Comparison of ENCODE assay signal across 9 mouse cellular contexts in the genomic region with DNA sequence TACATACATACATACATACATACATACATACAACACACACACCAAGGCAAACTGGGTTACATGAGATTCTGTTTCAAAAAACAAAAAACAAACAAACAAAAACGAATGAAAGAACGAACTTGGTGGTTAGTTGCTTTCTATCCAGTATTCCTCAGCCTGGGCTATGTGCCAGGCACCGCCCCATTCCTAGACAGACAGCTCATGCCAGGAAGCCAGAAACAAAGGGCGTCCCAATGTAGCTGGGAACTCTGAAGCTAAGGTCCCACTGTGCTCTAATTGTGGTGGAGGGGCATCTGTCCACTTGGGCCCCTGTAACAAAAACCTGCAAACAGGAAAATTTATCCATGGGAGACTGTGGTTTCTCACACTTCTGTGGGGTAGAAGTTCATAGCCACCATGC. TPM values are rescaled to one million over a fixed set of nuclear protein-coding genes. Genes with fewer than 3 reads are reported as not detected.
DNase-seq lines count a peak whose midpoint lies in the region; ATAC-seq and TF ChIP-seq lines count a peak whose summit lies in the region.
"Had no signal": no experiment of that assay in that cellular context is flagged by ENCODE, and none has a peak within 500 bp of the region (broad histone marks: within the 10 kb centered on the region; RNA-seq: fewer than 3 reads in every experiment).

No protein-coding gene starts in this region.

- TF ChIP-seq CTCF in liver, adult 2 months (IDR thresholded peaks at IDR 0.05; ENCODE audit: low read depth, low read length), result no peak
- TF ChIP-seq CTCF in lung, embryonic 14.5 days (IDR thresholded peaks at IDR 0.05; ENCODE audit: low read depth), result no peak
- TF ChIP-seq CTCF in cerebellum, adult 2 months (IDR thresholded peaks at IDR 0.05; ENCODE audit: borderline replicate concordance, insufficient read depth, low read depth, low read length), result no peak

- 19% methylated on average over 4 of the region's 4 CpGs for WGBS in liver, adult 2 months
- WGBS in liver, embryonic 11.5 days, result 57% methylated on average over 4 of the region's 4 CpGs
- WGBS in heart, embryonic 12.5 days, result 41% methylated on average over 4 of the region's 4 CpGs
- 38% methylated on average over 4 of the region's 4 CpGs for WGBS in lung, embryonic 14.5 days
- 14% methylated on average over 4 of the region's 4 CpGs for WGBS in cerebellum, adult 2 months

- ATAC-seq in liver, embryonic 11.5 days (replicated peaks; ENCODE audit: low FRiP score), result no peak
- 0 out of 2 replicates have a peak, but pooled peaks have one; percentile 66 for ATAC-seq in heart, embryonic 12.5 days (ENCODE audit: insufficient number of reproducible peaks, low FRiP score)
- no peak for ATAC-seq in lung, embryonic 14.5 days (ENCODE audit: insufficient read depth)

- DNase-seq in liver, adult 2 months (ENCODE audit: extremely low read depth, low read depth, low spot score), result peak; percentile 34
- DNase-seq in liver, embryonic 11.5 days (ENCODE audit: low spot score), result no peak
- DNase-seq in adrenal gland, postnatal 25 days, result peak; percentile 81
- DNase-seq in lung, embryonic 14.5 days, result peak; percentile 85
- no peak for DNase-seq in cerebellum, adult 2 months
- no peak for DNase-seq in cerebellum, adult 9-11 months

- H3K36me3 ChIP-seq in liver, adult 2 months (ENCODE audit: control insufficient read depth, insufficient read depth, low read length), result no peaks in the 10 kb centered on the region
- no peaks in the 10 kb centered on the region for H3K36me3 ChIP-seq in liver, embryonic 11.5 days (ENCODE audit: control insufficient read depth, insufficient read depth, low read length)
- no peaks in the 10 kb centered on the region for H3K36me3 ChIP-seq in heart, embryonic 12.5 days
- no peaks in the 10 kb centered on the region for H3K36me3 ChIP-seq in lung, embryonic 14.5 days (ENCODE audit: insufficient read depth)
- H3K36me3 ChIP-seq: limb, embryonic 12.5 days had no signal

- H3K4me1 ChIP-seq in liver, adult 2 months (ENCODE audit: control insufficient read depth, insufficient read depth, low read length), result no peaks in the 10 kb centered on the region
- H3K4me1 ChIP-seq in liver, embryonic 11.5 days (replicated peaks; ENCODE audit: control insufficient read depth, insufficient read depth, low read length), result no peaks in the 10 kb centered on the region
- H3K4me1 ChIP-seq in heart, embryonic 12.5 days (replicated peaks), result no peaks in the 10 kb centered on the region
- H3K4me1 ChIP-seq in lung, embryonic 14.5 days (ENCODE audit: insufficient read depth), result no peaks in the 10 kb centered on the region
- no peaks in the 10 kb centered on the region for H3K4me1 ChIP-seq in cerebellum, adult 2 months (ENCODE audit: control insufficient read depth, insufficient read depth, low read length)
- H3K4me1 ChIP-seq: limb, embryonic 12.5 days had no signal

- H3K79me2 ChIP-seq in liver, adult 2 months (ENCODE audit: control insufficient read depth, insufficient read depth, low read length), result no peaks in the 10 kb centered on the region

- H3K9me3 ChIP-seq in liver, embryonic 11.5 days (ENCODE audit: control insufficient read depth, low read length), result no peaks in the 10 kb centered on the region
- 0 out of 2 replicates have a peak, but pooled peaks cover 3% of the 10 kb centered on the region for H3K9me3 ChIP-seq in heart, embryonic 12.5 days (replicated peaks)
- no peaks in the 10 kb centered on the region for H3K9me3 ChIP-seq in lung, embryonic 14.5 days (ENCODE audit: low read depth, low read length)
- H3K9me3 ChIP-seq: limb, embryonic 12.5 days had no signal

- no peak overlapping the region for H3K4me3 ChIP-seq in liver, adult 2 months (ENCODE audit: insufficient read depth, low read depth, low read length)
- H3K4me3 ChIP-seq in liver, embryonic 11.5 days (ENCODE audit: low read depth, low read length), result no peak overlapping the region
- H3K4me3 ChIP-seq in heart, embryonic 12.5 days, result no peak overlapping the region
- H3K4me3 ChIP-seq in lung, embryonic 14.5 days (ENCODE audit: low read depth, low read length), result no peak overlapping the region
- H3K4me3 ChIP-seq in cerebellum, adult 2 months (replicated peaks; ENCODE audit: insufficient read depth, low read depth, low read length), result no peak overlapping the region
- H3K4me3 ChIP-seq: limb, embryonic 12.5 days had no signal

- no peak for TF ChIP-seq POLR2A in liver, adult 2 months (IDR thresholded peaks at IDR 0.05; ENCODE audit: extremely low read depth, insufficient read depth, low read length)
- TF ChIP-seq POLR2A in cerebellum, adult 2 months (IDR thresholded peaks at IDR 0.05; ENCODE audit: borderline replicate concordance, insufficient read depth, low read length), result no peak

- H3K9ac ChIP-seq in liver, adult 2 months (ENCODE audit: low read depth, low read length), result no peak overlapping the region
- no peak overlapping the region for H3K9ac ChIP-seq in liver, embryonic 11.5 days (ENCODE audit: low read depth, low read length)
- H3K9ac ChIP-seq in heart, embryonic 12.5 days, result no peak overlapping the region
- no peak overlapping the region for H3K9ac ChIP-seq in lung, embryonic 14.5 days
- H3K9ac ChIP-seq: limb, embryonic 12.5 days had no signal

- H3K4me2 ChIP-seq in liver, embryonic 11.5 days, result no peak overlapping the region
- no peak overlapping the region for H3K4me2 ChIP-seq in heart, embryonic 12.5 days
- H3K4me2 ChIP-seq in lung, embryonic 14.5 days, result no peak overlapping the region
- H3K4me2 ChIP-seq: limb, embryonic 12.5 days had no signal

- no peak overlapping the region for H3K27ac ChIP-seq in liver, adult 2 months (replicated peaks; ENCODE audit: insufficient read depth, low read depth, low read length)
- no peak overlapping the region for H3K27ac ChIP-seq in liver, embryonic 11.5 days (ENCODE audit: low read depth, low read length)
- no peak overlapping the region for H3K27ac ChIP-seq in heart, embryonic 12.5 days (ENCODE audit: poor library complexity, severe bottlenecking)
- no peak overlapping the region for H3K27ac ChIP-seq in lung, embryonic 14.5 days (ENCODE audit: low read depth)
- no peak overlapping the region for H3K27ac ChIP-seq in cerebellum, adult 2 months (ENCODE audit: insufficient read depth, low read length)
- H3K27ac ChIP-seq: limb, embryonic 12.5 days had no signal

- no peaks in the 10 kb centered on the region for H3K27me3 ChIP-seq in liver, adult 2 months (ENCODE audit: control insufficient read depth, insufficient read depth, low read length)
- H3K27me3 ChIP-seq in liver, embryonic 11.5 days (replicated peaks; ENCODE audit: control insufficient read depth, insufficient read depth, low read length), result no peaks in the 10 kb centered on the region
- peaks cover 24% of the 10 kb centered on the region; the same call in 1 of the 2 replicates for H3K27me3 ChIP-seq in heart, embryonic 12.5 days (replicated peaks)
- H3K27me3 ChIP-seq in lung, embryonic 14.5 days (ENCODE audit: insufficient read depth, low read length), result no peaks in the 10 kb centered on the region
- H3K27me3 ChIP-seq in cerebellum, adult 2 months (ENCODE audit: control insufficient read depth, insufficient read depth, low read length), result no peaks in the 10 kb centered on the region; the same call in 1 of the 2 replicates
- H3K27me3 ChIP-seq: limb, embryonic 12.5 days had no signal

RNA-seq across cellular contexts. Expression of gene Psmg3, which starts 36.1 kb away (rescaled TPM):
- 11.1 and 12.7 TPM in 2 replicates for total RNA-seq in liver, adult 2 months (2014; rRNA removed)
- 28.5 and 28.8 TPM in 2 replicates for polyA plus RNA-seq in liver, adult 2 months (2012; rRNA removed)
- 112 and 124 TPM in 2 replicates for polyA plus RNA-seq in liver, embryonic 11.5 days (2014; fragmentation: Nextera tagmentation; extraction: Ambion mirVana)
- 21.3 and 23.1 TPM in 2 replicates for total RNA-seq in adrenal gland, postnatal 25 days (2021)
- polyA plus RNA-seq in heart, embryonic 12.5 days (2016; fragmentation: Nextera tagmentation; extraction: Ambion mirVana), result 39.1 and 42.3 TPM in 2 replicates
- polyA plus RNA-seq in lung, embryonic 14.5 days (2014; fragmentation: Nextera tagmentation; extraction: Ambion mirVana), result 78.8 and 79.3 TPM in 2 replicates
- polyA plus RNA-seq in cerebellum, adult 2 months (2012; rRNA removed), result 33.9 and 36.3 TPM in 2 replicates

RNA-seq across cellular contexts. Expression of gene Gm26938, which starts 36.6 kb away (rescaled TPM):
- not detected in 2 replicates for total RNA-seq in liver, adult 2 months (2014; rRNA removed)
- polyA plus RNA-seq in liver, adult 2 months (2012; rRNA removed), result not detected in 2 replicates
- polyA plus RNA-seq in liver, embryonic 11.5 days (2014; fragmentation: Nextera tagmentation; extraction: Ambion mirVana), result not detected in 2 replicates
- not detected in 2 replicates for total RNA-seq in adrenal gland, postnatal 25 days (2021)
- polyA plus RNA-seq in heart, embryonic 12.5 days (2016; fragmentation: Nextera tagmentation; extraction: Ambion mirVana), result not detected in 2 replicates
- not detected in 2 replicates for polyA plus RNA-seq in lung, embryonic 14.5 days (2014; fragmentation: Nextera tagmentation; extraction: Ambion mirVana)
- not detected in 2 replicates for polyA plus RNA-seq in cerebellum, adult 2 months (2012; rRNA removed)
- polyA plus RNA-seq: frontal cortex, adult 2 months had no signal

RNA-seq across cellular contexts. Expression of gene Tmem184a, which starts 43.0 kb away (rescaled TPM):
- 6.5 and 9.3 TPM in 2 replicates for total RNA-seq in liver, adult 2 months (2014; rRNA removed)
- polyA plus RNA-seq in liver, adult 2 months (2012; rRNA removed), result 39.2 and 45.1 TPM in 2 replicates
- polyA plus RNA-seq in liver, embryonic 11.5 days (2014; fragmentation: Nextera tagmentation; extraction: Ambion mirVana), result 2.3 and 2.7 TPM in 2 replicates
- not detected in 2 replicates for total RNA-seq in adrenal gland, postnatal 25 days (2021)
- 0.41 and 0.42 TPM in 2 replicates for polyA plus RNA-seq in heart, embryonic 12.5 days (2016; fragmentation: Nextera tagmentation; extraction: Ambion mirVana)
- polyA plus RNA-seq in lung, embryonic 14.5 days (2014; fragmentation: Nextera tagmentation; extraction: Ambion mirVana), result 8.4 and 10.5 TPM in 2 replicates
- polyA plus RNA-seq in cerebellum, adult 2 months (2012; rRNA removed), result 0.54 and 0.71 TPM in 2 replicates

RNA-seq across cellular contexts. Expression of gene Elfn1, which starts 45.0 kb away (rescaled TPM):
- total RNA-seq in liver, adult 2 months (2014; rRNA removed), result not detected in 2 replicates
- 0.02 and 0.13 TPM in 2 replicates for polyA plus RNA-seq in liver, adult 2 months (2012; rRNA removed)
- 0.09 and 0.23 TPM in 2 replicates for polyA plus RNA-seq in liver, embryonic 11.5 days (2014; fragmentation: Nextera tagmentation; extraction: Ambion mirVana)
- 16.4 and 17.0 TPM in 2 replicates for total RNA-seq in adrenal gland, postnatal 25 days (2021)
- 0.05 and 0.22 TPM in 2 replicates for polyA plus RNA-seq in heart, embryonic 12.5 days (2016; fragmentation: Nextera tagmentation; extraction: Ambion mirVana)
- 0.12 and 0.46 TPM in 2 replicates for polyA plus RNA-seq in lung, embryonic 14.5 days (2014; fragmentation: Nextera tagmentation; extraction: Ambion mirVana)
- 7.4 and 8.6 TPM in 2 replicates for polyA plus RNA-seq in cerebellum, adult 2 months (2012; rRNA removed)

Comparison
In these comparisons a context has a peak if more than half of its experiments do, and no peak if none do; other contexts are left out.
1. DNase-seq: peak in liver, adult 2 months (single experiment), adrenal gland, postnatal 25 days (single experiment) and lung, embryonic 14.5 days (single experiment); none in liver, embryonic 11.5 days (single experiment), cerebellum, adult 2 months (0 of 2) and cerebellum, adult 9-11 months (single experiment).